Mouse (Mus musculus) right cerebral cortex, adult 18-20 months (tissue): ENCODE data around the gene Olfr774.
"Not testable (repeated sequence)": the region's sequence is repeated elsewhere in the genome, so short reads cannot be mapped to it uniquely, and the experiment has no call there.

Source experiments
- DNase-seq: peaks from one replicate; pipeline ENCODE4 v3.0.0; 2022; ENCODE audit warnings: mixed read lengths

Olfr774 gene

GRCm38 (mm10) chr10:129235904-129236303 is at the start of gene Olfr774:
Gene Olfr774, plus strand, starts transcription at chr10:129236204.
- DNase-seq = no peak

GRCm38 (mm10) chr10:129187319-129187718 is 48.7 kb upstream of the Olfr774 start, which contains the start of gene Olfr773:
Gene Olfr773, minus strand, starts transcription at chr10:129187419.
- not testable (repeated sequence) for DNase-seq

- DNase-seq = peak; percentile 1
These were observed 5.3 kb upstream of the Olfr774 start for GRCm38 (mm10) chr10:129230737-129231136.

- no peak for DNase-seq
These were observed 12.1 kb downstream of the Olfr774 start, which contains the start of gene Olfr775 for GRCm38 (mm10) chr10:129248112-129248511. Gene Olfr775, plus strand, starts transcription at chr10:129248412.

- DNase-seq = no peak
These were observed 22.8 kb downstream of the Olfr774 start, which contains the start of gene Olfr776 for GRCm38 (mm10) chr10:129258827-129259226. Gene Olfr776, plus strand, starts transcription at chr10:129259127.

GRCm38 (mm10) chr10:129271081-129271535 is 35.1 kb downstream of the Olfr774 start, which contains the start of gene Olfr777:
Gene Olfr777, minus strand, starts transcription at chr10:129271485.
- DNase-seq = no peak
